Mouse (Mus musculus): ENCODE data around the gene Srrm4. TPM values are rescaled to one million over a fixed set of nuclear protein-coding genes. Genes with fewer than 3 reads are reported as not detected.

Srrm4 gene
- not detected for polyA plus RNA-seq (2017; shearing (Covaris generic))

GRCm38 (mm10) chr5:116591346-116592048 lies at the start of gene Srrm4:
Gene Srrm4 (minus strand): TSS chr5:116591817.

DNA sequence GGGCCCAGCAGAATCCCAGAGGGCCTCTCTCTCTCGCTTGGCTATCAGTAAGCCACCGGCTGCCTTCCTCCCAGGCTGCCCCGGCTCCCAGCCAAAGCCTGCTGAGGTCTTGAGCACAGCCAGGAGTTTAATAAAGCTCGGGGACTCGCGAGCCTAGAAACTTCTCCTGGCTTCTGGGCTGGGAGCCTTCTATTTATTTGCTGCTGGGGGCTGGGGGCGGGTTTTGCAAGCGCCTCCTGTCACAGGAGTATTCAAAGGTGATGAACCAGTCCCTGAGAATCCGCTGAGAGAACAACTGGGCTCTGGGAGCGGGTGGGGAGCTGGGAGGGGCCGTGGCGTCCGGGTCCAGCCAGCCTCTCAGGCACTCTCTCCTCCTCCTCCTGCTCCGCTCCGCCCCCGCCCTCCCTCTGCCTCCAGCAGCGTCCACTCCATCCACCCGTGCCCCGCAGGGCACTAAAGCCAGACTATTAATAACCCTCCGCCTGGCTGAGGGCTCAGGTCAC lies 168.9 kb downstream of the Srrm4 start, which contains the start of gene Hspb8:
TSS of gene Hspb8 (minus strand) at position 166 of the 503 bp plus-strand sequence.

Other genes starting within 250 kb of the Srrm4 start
- gene Hspb8, start 169.0 kb downstream of the Srrm4 start, polyA plus RNA-seq (2017; shearing (Covaris generic)), result not detected